31 mouse cellular contexts compared by ENCODE assay signal in genomic region chr1:86878743-86879142, GRCm38 (mm10).
"Had no signal": no experiment of that assay in that cellular context is flagged by ENCODE, and none has a peak within 500 bp of the region (broad histone marks: within the 10 kb centered on the region; RNA-seq: fewer than 3 reads in every experiment).

No protein-coding gene starts in this region.

- H3K27me3 ChIP-seq: limb, embryonic 12.5 days; limb, embryonic 13.5 days; limb, embryonic 15.5 days; liver, embryonic 13.5 days; liver, embryonic 15.5 days; lung, embryonic 15.5 days; megakaryocyte, embryonic 14.5 days; midbrain, embryonic 12.5 days; midbrain, embryonic 13.5 days; midbrain, embryonic 15.5 days; neural tube, embryonic 12.5 days had no signal

- H3K9me3 ChIP-seq: limb, embryonic 10.5 days; limb, embryonic 12.5 days; limb, embryonic 13.5 days; limb, embryonic 15.5 days; liver, embryonic 13.5 days; liver, embryonic 15.5 days; lung, embryonic 15.5 days; megakaryocyte, embryonic 14.5 days; midbrain, embryonic 10.5 days; midbrain, embryonic 12.5 days; midbrain, embryonic 13.5 days; midbrain, embryonic 15.5 days; neural tube, embryonic 12.5 days had no signal

- H3K4me3 ChIP-seq: left cerebral cortex, adult 2 months; limb, embryonic 10.5 days; limb, embryonic 12.5 days; limb, embryonic 13.5 days; limb, embryonic 15.5 days; liver, embryonic 13.5 days; liver, embryonic 15.5 days; lung, embryonic 15.5 days; megakaryocyte, embryonic 14.5 days; midbrain, embryonic 10.5 days; midbrain, embryonic 12.5 days; midbrain, embryonic 13.5 days; midbrain, embryonic 15.5 days; myocyte; neural tube, embryonic 12.5 days had no signal

- H3K4me1 ChIP-seq: limb, embryonic 10.5 days; limb, embryonic 12.5 days; limb, embryonic 13.5 days; limb, embryonic 15.5 days; liver, embryonic 13.5 days; liver, embryonic 15.5 days; lung, embryonic 15.5 days; midbrain, embryonic 10.5 days; midbrain, embryonic 12.5 days; midbrain, embryonic 13.5 days; midbrain, embryonic 15.5 days; neural tube, embryonic 12.5 days had no signal

- H3K36me3 ChIP-seq: liver, embryonic 13.5 days; liver, embryonic 15.5 days; lung, embryonic 15.5 days had no signal

- DNase-seq: layer of hippocampus, postnatal 36 days; left cerebral cortex, postnatal 4 days; liver; liver, embryonic 13.5 days; liver, postnatal 0 days; lung, adult 18-20 months; lung, adult 2 months; lung, embryonic 14.5 days; lung, postnatal 10 days; lung, postnatal 14 days; lung, postnatal 36 days; midbrain, embryonic 14.5 days had no signal

- H3K27ac ChIP-seq: left cerebral cortex, adult 2 months; limb, embryonic 10.5 days; limb, embryonic 12.5 days; limb, embryonic 13.5 days; limb, embryonic 15.5 days; liver, embryonic 13.5 days; liver, embryonic 14.5 days; macrophage; midbrain, embryonic 10.5 days; midbrain, embryonic 12.5 days; midbrain, embryonic 13.5 days; midbrain, embryonic 15.5 days; neural tube, embryonic 12.5 days had no signal

- H3K9ac ChIP-seq: limb, embryonic 12.5 days; limb, embryonic 13.5 days; limb, embryonic 15.5 days; liver, embryonic 13.5 days; liver, embryonic 14.5 days; liver, embryonic 15.5 days; liver, postnatal 0 days; lung, embryonic 14.5 days; lung, embryonic 15.5 days; midbrain, embryonic 12.5 days; midbrain, embryonic 13.5 days; midbrain, embryonic 15.5 days; neural tube, embryonic 12.5 days had no signal

- H3K4me2 ChIP-seq: limb, embryonic 12.5 days; limb, embryonic 13.5 days; limb, embryonic 15.5 days; liver, embryonic 11.5 days; liver, embryonic 13.5 days; liver, embryonic 15.5 days; lung, embryonic 14.5 days; lung, embryonic 15.5 days; midbrain, embryonic 11.5 days; midbrain, embryonic 12.5 days; midbrain, embryonic 13.5 days; midbrain, embryonic 15.5 days; neural tube, embryonic 12.5 days had no signal

- ATAC-seq: midbrain, embryonic 13.5 days; midbrain, embryonic 15.5 days; midbrain, embryonic 16.5 days had no signal
